Mouse (Mus musculus) neural tube, embryonic 14.5 days (tissue): ENCODE data around the gene Atcay. TPM values are rescaled to one million over a fixed set of nuclear protein-coding genes. Genes with fewer than 3 reads are reported as not detected.
A peak's percentile ranks its signal among the peaks of the same experiment; 100 is the strongest.
"Not testable (repeated sequence)": the region's sequence is repeated elsewhere in the genome, so short reads cannot be mapped to it uniquely, and the experiment has no call there.

Experiments used
- ATAC-seq: fragments of 200-750 bp; cut with Nextera tagmentation; 2 replicates; pipeline ENCODE4 v1.8.0; 2017; ENCODE audit warnings: low read depth, mild to moderate bottlenecking, moderate TSS enrichment, moderate library complexity
- H3K27ac ChIP-seq: fragments of 300-500 bp; sonication (generic); 2 replicates; pipeline ENCODE4 v1.5.1; 2014; ENCODE audit warnings: low read depth, mild to moderate bottlenecking, control low read depth, low read length, moderate library complexity, mixed read lengths
- H3K27me3 ChIP-seq: fragments of 300-500 bp; sonication (generic); 2 replicates; pipeline ENCODE4 v1.6.1; 2014; ENCODE audit warnings: low read length; ENCODE audit not compliant: control insufficient read depth, insufficient read depth
- H3K36me3 ChIP-seq: fragments of 300-500 bp; sonication (generic); 2 replicates; pipeline ENCODE4 v1.6.1; 2014; ENCODE audit warnings: low read length, mixed read lengths; ENCODE audit not compliant: control insufficient read depth, insufficient read depth
- H3K4me1 ChIP-seq: fragments of 300-500 bp; sonication (generic); 2 replicates; pipeline ENCODE4 v1.6.1; 2014; ENCODE audit warnings: low read length; ENCODE audit not compliant: control insufficient read depth, insufficient read depth
- H3K4me2 ChIP-seq: fragments of 300-500 bp; sonication (generic); 2 replicates; pipeline ENCODE4 v1.6.1; 2014; ENCODE audit warnings: mild to moderate bottlenecking, low read depth, low read length, control low read depth
- H3K4me3 ChIP-seq: fragments of 300-500 bp; sonication (generic); 2 replicates; pipeline ENCODE4 v1.5.1; 2014; ENCODE audit warnings: low read depth, low read length, control low read depth, mixed read lengths
- H3K9ac ChIP-seq: fragments of 300-500 bp; sonication (generic); replicated peaks from 2 replicates; pipeline ENCODE4 v1.6.1; 2014; ENCODE audit warnings: low read depth, mild to moderate bottlenecking, control low read depth, low read length, mixed read lengths
- H3K9me3 ChIP-seq: fragments of 300-500 bp; sonication (generic); 2 replicates; pipeline ENCODE4 v1.6.1; 2016; ENCODE audit warnings: low read length; ENCODE audit not compliant: control insufficient read depth
- WGBS: fragments of 180-500 bp; shearing (Covaris S2); extraction: QIAGEN DNeasy Blood & Tissue Kit; methylation state at CpG from one replicate; pipeline ENCODE4 v1.1.7; 2014; 5-methylcytosine and 5-hydroxymethylcytosine counted together
- polyA plus RNA-seq: library from polyadenylated mRNA; unstranded; fragments of >200 nt; fragmentation: Nextera tagmentation; extraction: Ambion mirVana; gene quantifications from 2 replicates; pipeline ENCODE4 v1.2.1, GENCODE M21; 2014

Gene Atcay
- polyA plus RNA-seq, 1 experiment from 2014 or later = 84.8 TPM

DNA sequence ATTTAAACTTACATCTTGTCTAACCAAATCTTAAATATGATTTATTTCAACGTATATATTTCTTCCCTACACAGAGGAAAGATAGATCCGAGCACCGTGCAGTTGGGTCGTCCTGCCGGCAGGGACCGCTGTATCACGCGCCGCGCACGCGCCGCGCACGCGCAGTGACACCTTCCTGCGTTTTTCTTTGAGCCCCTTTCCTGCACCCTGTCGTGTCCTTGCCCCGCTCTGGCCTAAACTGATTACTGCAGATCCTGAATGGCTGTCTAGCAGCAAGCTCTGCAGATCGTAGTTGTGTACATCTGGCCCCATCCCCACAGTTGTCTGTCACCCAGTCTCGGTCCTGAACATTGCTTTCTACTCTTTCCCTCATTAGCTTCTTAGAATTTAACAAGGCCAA lies 57.5 kb downstream of the Atcay start:
- peak; percentile 13 for ATAC-seq
- Histone ChIP-seq H3K4me1 (peaks cover 18% of the 10 kb centered on the region), H3K4me2 (peak overlapping the region; percentile 19), H3K4me3 (no peak overlapping the region), H3K9ac (peak overlapping the region; percentile 5; the same call in 1 of the 2 replicates), H3K36me3 (peaks cover 7% of the 10 kb centered on the region), H3K9me3 (no peaks in the 10 kb centered on the region), H3K27me3 (no peaks in the 10 kb centered on the region), H3K27ac (peak overlapping the region; percentile 66)
- 5% methylated on average over 21 of the region's 21 CpGs for WGBS

DNA sequence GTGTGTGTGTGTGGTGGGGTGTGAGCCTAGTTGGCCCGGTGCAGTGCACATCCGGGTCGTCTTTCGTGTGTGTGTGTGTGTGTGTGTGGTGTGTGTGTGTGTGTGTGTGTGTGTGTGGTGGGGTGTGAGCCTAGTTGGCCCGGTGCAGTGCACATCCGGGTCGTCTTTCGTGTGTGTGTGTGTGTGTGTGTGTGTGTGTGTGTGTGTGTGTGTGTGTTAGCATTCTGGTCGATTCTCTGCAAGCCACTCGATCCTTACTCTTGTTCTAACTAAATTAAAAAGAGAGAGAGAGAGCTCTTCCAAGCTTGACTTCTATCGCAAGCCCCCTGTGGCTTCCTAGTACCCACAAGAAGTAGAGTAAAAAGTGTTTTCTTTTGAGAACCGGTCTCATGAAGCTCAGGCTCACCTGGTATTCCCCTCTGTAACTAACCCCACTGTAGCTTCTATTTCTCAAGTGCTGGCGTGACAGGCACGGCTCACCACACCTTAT lies 61.2 kb downstream of the Atcay start:
- H3K9ac ChIP-seq, H3K9me3 ChIP-seq, H3K27me3 ChIP-seq, H3K36me3 ChIP-seq, H3K4me3 ChIP-seq, H3K27ac ChIP-seq, H3K4me2 ChIP-seq: not testable (repeated sequence)
- peak; percentile 25; the same call in 1 of the 2 replicates for ATAC-seq
- H3K4me1 ChIP-seq = peaks cover 20% of the 10 kb centered on the region
- 42% methylated on average over 10 of the region's 14 CpGs for WGBS

DNA sequence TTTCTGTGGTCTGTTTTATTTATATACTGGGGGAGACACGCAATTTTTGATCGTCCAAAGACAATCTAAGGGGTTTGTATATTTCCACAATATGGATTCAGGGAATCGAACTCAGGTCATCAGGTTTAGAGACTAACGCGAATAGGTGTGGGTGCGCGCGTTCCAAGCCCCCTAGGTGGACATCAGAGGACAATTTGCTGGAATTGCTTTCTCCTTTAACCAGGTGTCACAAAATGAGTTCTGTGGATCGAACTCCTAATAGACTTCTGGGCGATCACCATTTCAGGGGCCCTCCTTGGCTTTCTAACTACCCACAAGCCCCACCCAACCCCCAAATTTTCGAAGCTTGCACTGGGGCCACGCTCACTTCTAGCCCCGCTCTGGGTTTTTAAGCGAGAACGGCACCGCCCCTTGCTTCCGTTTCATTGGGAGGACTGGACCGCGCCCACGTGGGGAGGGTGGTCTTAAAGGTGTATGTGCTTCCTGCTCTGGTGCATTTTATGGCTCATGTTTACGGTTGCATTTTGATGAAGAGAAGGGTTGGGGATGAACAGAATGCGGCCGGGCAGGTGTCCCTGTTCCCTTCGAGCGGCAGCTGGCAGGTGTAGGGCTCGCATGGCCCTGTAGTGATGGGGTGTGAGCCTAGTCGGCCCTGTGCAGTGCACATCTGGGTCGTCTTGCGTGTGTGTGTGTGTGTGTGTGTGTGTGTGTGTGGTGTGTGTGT lies 62.0 kb downstream of the Atcay start:
- WGBS = 3% methylated on average over 29 of the region's 29 CpGs
- ATAC-seq = peak; percentile 39
- no peaks in the 10 kb centered on the region for H3K27me3 ChIP-seq
- H3K9me3 ChIP-seq = no peaks in the 10 kb centered on the region
- peak overlapping the region; percentile 69 for H3K4me2 ChIP-seq
- H3K4me3 ChIP-seq = peak overlapping the region; percentile 79
- H3K4me1 ChIP-seq = peaks cover 16% of the 10 kb centered on the region
- H3K9ac ChIP-seq = peak overlapping the region; percentile 55; the same call in 1 of the 2 replicates
- H3K27ac ChIP-seq = peak overlapping the region; percentile 80
- 0 out of 2 replicates have a peak, but pooled peaks cover 3% of the 10 kb centered on the region for H3K36me3 ChIP-seq

DNA sequence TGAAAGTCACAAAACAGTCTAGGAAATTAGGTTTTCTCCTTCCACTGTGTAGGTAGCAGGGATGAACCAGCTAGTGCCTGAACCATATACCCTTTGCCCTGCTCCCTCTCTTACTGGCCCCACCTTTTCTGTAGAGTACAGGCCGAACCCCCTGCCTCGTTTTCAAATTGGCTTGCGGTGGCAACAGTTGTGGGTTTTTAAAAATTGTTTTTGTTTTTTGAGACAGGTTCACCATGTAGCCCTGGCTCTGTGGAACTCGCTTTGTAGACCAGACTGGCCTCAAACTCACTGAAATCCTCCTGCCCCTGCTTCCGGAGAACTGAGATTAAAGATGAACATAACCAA lies 62.6 kb downstream of the Atcay start:
- Histone ChIP-seq H3K27me3 (no peaks in the 10 kb centered on the region), H3K9ac (0 out of 2 replicates have a peak overlapping the region, but pooled peaks have one; percentile 32), H3K9me3 (no peaks in the 10 kb centered on the region), H3K4me2 (peak overlapping the region; percentile 69), H3K27ac (peak overlapping the region; percentile 46), H3K36me3 (0 out of 2 replicates have a peak, but pooled peaks cover 6% of the 10 kb centered on the region), H3K4me1 (peaks cover 12% of the 10 kb centered on the region), H3K4me3 (peak overlapping the region; percentile 79)
- 13% methylated on average over 5 of the region's 5 CpGs for WGBS
- peak; percentile 62 for ATAC-seq

DNA sequence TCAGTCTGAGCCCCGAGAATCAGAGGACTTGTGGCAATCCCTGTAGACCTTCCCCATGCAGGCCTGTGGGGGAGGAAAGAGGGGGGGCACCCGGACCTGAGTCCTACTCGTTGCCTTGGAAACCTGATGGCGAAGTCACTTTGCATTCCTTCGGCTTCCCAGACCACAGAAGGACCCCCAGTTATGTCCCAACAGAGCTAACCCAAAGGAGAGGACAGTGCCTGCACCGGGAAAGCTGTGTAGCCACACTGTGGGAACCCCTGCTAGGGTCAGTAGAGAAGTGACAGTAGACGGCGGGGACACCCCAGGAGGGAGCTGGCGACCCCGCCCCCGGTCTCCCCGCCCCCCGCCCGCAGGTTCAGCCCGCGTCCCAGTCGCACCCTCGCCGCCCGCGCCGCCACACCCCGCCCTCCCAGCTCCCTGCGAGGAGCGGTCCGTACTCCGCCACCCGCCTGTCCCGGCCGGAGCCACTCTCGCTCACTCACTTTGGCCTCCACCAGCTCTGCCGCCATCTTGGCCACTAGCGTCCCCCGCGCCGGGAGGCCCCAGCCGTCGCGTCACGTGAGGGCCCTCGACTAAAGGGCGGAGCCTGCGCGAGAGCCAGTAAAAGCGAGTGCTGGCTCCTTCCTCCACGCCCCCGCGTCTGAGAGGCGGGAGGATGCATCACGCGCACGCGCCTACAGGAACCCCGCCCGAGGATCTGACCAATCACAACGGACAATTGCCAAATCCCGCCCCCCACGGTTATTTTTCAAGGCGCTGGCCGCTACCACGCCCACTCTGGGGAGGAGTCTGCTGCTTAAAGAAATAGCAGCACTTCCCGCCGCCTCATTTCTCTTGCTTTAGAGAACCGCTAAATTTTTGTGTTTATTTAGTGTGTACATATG lies 63.2 kb downstream of the Atcay start, which contains the start of gene Pias4:
TSS of gene Pias4 (minus strand) at position 724 of the 887 bp plus-strand sequence.
- Histone ChIP-seq H3K4me1 (peaks cover 13% of the 10 kb centered on the region), H3K4me2 (peak within 1 kb of the TSS; percentile 87), H3K9ac (peak within 1 kb of the TSS; percentile 69), H3K9me3 (no peaks in the 10 kb centered on the region), H3K27ac (peak within 1 kb of the TSS; percentile 80), H3K27me3 (no peaks in the 10 kb centered on the region), H3K4me3 (peak within 1 kb of the TSS; percentile 79), H3K36me3 (peaks cover 9% of the 10 kb centered on the region; the same call in 1 of the 2 replicates)
- under 1% methylated on average over 58 of the region's 64 CpGs for WGBS
- peak; percentile 83 for ATAC-seq

DNA sequence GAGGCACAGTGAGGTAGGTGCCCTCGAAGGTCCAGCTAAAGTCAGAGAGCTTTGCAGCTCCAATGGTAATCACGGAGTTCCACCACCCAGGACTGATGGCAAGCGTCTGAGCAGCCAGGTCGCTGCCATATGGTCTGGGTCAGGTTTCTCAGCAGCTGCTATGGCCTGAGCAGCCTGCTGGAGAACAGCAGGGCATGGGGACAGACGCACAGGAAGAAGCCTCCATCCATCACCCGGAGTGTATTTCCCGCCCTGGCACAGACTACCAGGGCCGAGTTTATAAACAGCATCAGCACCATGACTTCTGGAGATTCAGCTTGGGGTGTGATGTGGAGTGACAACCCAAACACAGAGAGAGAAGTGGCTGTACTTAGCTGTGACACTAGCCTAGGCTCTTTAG lies 65.5 kb downstream of the Atcay start:
- H3K27me3 ChIP-seq = no peaks in the 10 kb centered on the region
- H3K9ac ChIP-seq = no peak overlapping the region
- WGBS = 79% methylated on average over 8 of the region's 8 CpGs
- no peak for ATAC-seq
- H3K4me3 ChIP-seq = no peak overlapping the region
- no peak overlapping the region for H3K4me2 ChIP-seq
- H3K36me3 ChIP-seq = peaks cover 14% of the 10 kb centered on the region
- peaks cover 17% of the 10 kb centered on the region for H3K4me1 ChIP-seq
- no peak overlapping the region for H3K27ac ChIP-seq
- no peaks in the 10 kb centered on the region for H3K9me3 ChIP-seq

DNA sequence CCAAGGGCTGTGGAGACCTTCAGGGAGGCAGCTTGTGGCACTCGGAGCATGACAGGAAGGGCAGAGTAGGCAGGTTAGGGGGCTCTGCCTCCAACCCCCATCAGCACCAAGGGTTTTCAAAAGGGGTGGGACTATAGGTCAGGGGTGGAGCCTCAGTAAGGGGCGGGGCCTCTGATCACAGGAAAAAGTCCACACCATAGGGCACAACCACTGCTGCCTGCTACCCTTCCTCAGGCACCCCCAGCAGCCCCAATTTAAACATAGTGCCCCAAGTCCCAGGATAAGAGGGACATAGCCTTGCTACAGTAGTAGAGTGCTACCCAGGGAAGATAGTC lies 68.3 kb downstream of the Atcay start:
- Histone ChIP-seq H3K4me2 (no peak overlapping the region), H3K27ac (no peak overlapping the region; the same call in 1 of the 2 replicates), H3K9me3 (no peaks in the 10 kb centered on the region), H3K36me3 (peaks cover 23% of the 10 kb centered on the region), H3K27me3 (no peaks in the 10 kb centered on the region), H3K9ac (no peak overlapping the region), H3K4me3 (no peak overlapping the region), H3K4me1 (peaks cover 11% of the 10 kb centered on the region)
- WGBS = 66% methylated on average over 2 of the region's 2 CpGs
- ATAC-seq = no peak

DNA sequence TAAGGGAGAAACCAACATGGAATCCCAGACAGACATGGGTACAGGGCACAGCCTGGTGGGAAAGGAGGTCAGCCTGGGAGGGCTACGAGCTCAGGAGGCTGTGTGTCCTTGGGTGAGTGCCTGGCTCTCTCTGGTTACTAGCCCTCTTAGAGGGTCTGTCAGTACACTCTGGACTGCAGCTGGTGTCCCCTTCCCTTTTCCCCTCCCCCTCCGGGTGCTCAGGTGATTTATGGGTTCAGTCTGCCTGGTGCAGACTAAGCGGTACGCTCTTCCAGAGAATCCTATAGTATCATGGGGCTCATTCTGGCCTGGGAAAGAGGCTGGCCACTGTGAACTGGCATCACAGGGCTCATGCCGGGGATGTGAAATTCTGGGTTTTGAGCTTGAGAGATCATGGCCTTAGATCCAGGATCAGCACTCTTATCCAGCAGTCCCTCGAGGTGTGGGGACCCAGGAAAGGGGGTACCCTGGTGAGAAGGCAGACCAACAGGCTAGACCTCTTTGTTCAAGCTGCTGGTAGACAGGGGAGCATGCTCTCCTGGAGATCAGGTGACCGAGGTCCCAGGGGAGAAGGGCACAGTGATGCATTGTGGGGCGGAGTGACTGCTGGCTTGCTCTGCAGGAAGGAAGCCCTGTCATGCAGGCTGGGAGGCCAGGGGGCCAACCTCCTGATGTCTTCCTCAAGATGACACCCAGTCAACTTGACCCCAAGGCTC lies 68.9 kb downstream of the Atcay start:
- 0 out of 2 replicates have a peak overlapping the region, but pooled peaks have one; percentile 18 for H3K9ac ChIP-seq
- 47% methylated on average over 8 of the region's 8 CpGs for WGBS
- H3K36me3 ChIP-seq = peaks cover 29% of the 10 kb centered on the region
- ATAC-seq = peak; percentile 48
- no peaks in the 10 kb centered on the region for H3K27me3 ChIP-seq
- no peak overlapping the region for H3K4me3 ChIP-seq
- H3K27ac ChIP-seq = no peak overlapping the region; the same call in 1 of the 2 replicates
- peaks cover 8% of the 10 kb centered on the region for H3K4me1 ChIP-seq
- H3K9me3 ChIP-seq = no peaks in the 10 kb centered on the region
- no peak overlapping the region for H3K4me2 ChIP-seq
